Mouse (Mus musculus): ENCODE data around the gene Rnase9. TPM values are rescaled to one million over a fixed set of nuclear protein-coding genes. Genes with fewer than 3 reads are reported as not detected.

The Rnase9 gene
- polyA plus RNA-seq, 1 experiment from 2014 or later = not detected

DNA sequence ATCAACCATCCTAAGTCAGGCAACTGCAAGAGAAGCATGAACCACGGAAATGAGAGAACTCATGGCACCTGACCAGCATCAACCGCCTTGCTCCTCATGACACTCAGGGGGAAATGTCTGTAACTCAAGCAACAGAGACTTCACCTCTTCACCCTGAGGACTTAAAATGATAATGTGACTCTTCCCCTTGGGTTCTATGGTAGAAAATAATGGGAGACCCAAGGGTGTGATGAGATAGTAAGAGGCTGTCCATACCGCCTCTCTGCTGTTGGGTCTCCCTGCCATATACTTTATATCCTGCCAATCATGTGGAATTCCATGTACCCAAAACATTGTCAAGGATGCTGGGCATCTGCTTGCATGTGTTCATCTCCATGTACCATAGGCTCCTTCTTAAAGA lies 32.7 kb upstream of the Rnase9 start, which contains the start of gene Olfr750:
TSS of gene Olfr750 (minus strand) at position 101 of the 400 bp plus-strand sequence.
- no peak within 1 kb of the TSS for H3K4me3 ChIP-seq
- no peak within 1 kb of the TSS for H3K27ac ChIP-seq
- H3K36me3 ChIP-seq = no peaks in the 10 kb centered on the region
- no peaks in the 10 kb centered on the region for H3K4me1 ChIP-seq (replicated peaks)
- DNase-seq (ENCODE audit: low spot score) = no peak
- no peaks in the 10 kb centered on the region for H3K27me3 ChIP-seq (ENCODE audit: insufficient read depth, poor library complexity, severe bottlenecking)
- 87% methylated on average over 3 of the region's 3 CpGs for WGBS
- H3K9me3 ChIP-seq = no peaks in the 10 kb centered on the region

GRCm38 (mm10) chr14:51069617-51070016 lies 27.9 kb upstream of the Rnase9 start:
- 95% methylated on average over 2 of the region's 2 CpGs for WGBS
- H3K4me1 ChIP-seq (replicated peaks) = peaks cover 8% of the 10 kb centered on the region
- no peaks in the 10 kb centered on the region for H3K9me3 ChIP-seq
- no peak overlapping the region for H3K27ac ChIP-seq
- H3K27me3 ChIP-seq (ENCODE audit: insufficient read depth, poor library complexity, severe bottlenecking) = no peaks in the 10 kb centered on the region
- DNase-seq (ENCODE audit: low spot score) = no peak
- no peaks in the 10 kb centered on the region for H3K36me3 ChIP-seq
- H3K4me3 ChIP-seq = no peak overlapping the region

DNA sequence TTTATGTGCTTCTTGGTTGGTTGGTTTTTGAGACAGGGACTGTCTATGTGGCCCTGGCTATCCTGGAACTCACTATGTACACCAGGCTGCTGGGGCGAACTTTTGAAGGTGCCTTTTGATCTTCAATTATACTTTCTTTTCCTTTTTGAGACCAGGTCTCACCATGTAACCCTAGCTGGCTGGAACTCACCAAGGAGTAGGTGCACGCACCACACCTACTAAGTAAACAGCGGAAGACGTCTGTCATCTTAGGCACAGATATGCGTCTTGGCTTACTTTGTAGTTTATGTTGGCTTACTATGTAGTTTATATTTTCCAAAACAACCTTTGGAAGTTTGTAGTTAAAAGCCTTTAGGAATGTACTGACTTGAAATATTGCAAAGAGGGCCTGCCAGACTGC lies 27.3 kb upstream of the Rnase9 start:
- no peak overlapping the region for H3K27ac ChIP-seq
- H3K9me3 ChIP-seq = no peaks in the 10 kb centered on the region
- no peak for DNase-seq (ENCODE audit: low spot score)
- 90% methylated on average over 5 of the region's 5 CpGs for WGBS
- no peaks in the 10 kb centered on the region for H3K27me3 ChIP-seq (ENCODE audit: insufficient read depth, poor library complexity, severe bottlenecking)
- H3K4me1 ChIP-seq (replicated peaks) = peaks cover 8% of the 10 kb centered on the region
- H3K4me3 ChIP-seq = no peak overlapping the region
- H3K36me3 ChIP-seq = no peaks in the 10 kb centered on the region

- H3K9me3 ChIP-seq = no peaks in the 10 kb centered on the region
- H3K36me3 ChIP-seq = no peaks in the 10 kb centered on the region
- H3K4me3 ChIP-seq = no peak overlapping the region
- no peak overlapping the region for H3K27ac ChIP-seq
- H3K27me3 ChIP-seq (ENCODE audit: insufficient read depth, poor library complexity, severe bottlenecking) = no peaks in the 10 kb centered on the region
- H3K4me1 ChIP-seq (replicated peaks) = 0 out of 2 replicates have a peak, but pooled peaks cover 7% of the 10 kb centered on the region
- no peak for DNase-seq (ENCODE audit: low spot score)
- 94% methylated on average over 5 of the region's 5 CpGs for WGBS
These were observed 19.1 kb upstream of the Rnase9 start for GRCm38 (mm10) chr14:51060761-51061160.

- DNase-seq (ENCODE audit: low spot score) = no peak
- H3K9me3 ChIP-seq = no peaks in the 10 kb centered on the region
- peaks cover 15% of the 10 kb centered on the region for H3K4me1 ChIP-seq (replicated peaks)
- H3K4me3 ChIP-seq = no peak within 1 kb of the TSS
- no peak within 1 kb of the TSS for H3K27ac ChIP-seq
- 81% methylated on average over 9 of the region's 9 CpGs for WGBS
- no peaks in the 10 kb centered on the region for H3K36me3 ChIP-seq
- no peaks in the 10 kb centered on the region for H3K27me3 ChIP-seq (ENCODE audit: insufficient read depth, poor library complexity, severe bottlenecking)
These were observed 15.7 kb upstream of the Rnase9 start, which contains the start of gene Rnase12 for GRCm38 (mm10) chr14:51057401-51057831. Rnase12 (minus strand) TSS chr14:51057661.

GRCm38 (mm10) chr14:51054243-51055237 lies 12.9 kb upstream of the Rnase9 start:
- DNase-seq (ENCODE audit: low spot score) = no peak
- no peaks in the 10 kb centered on the region for H3K36me3 ChIP-seq
- peak overlapping the region; percentile 75 for H3K27ac ChIP-seq
- H3K4me1 ChIP-seq (replicated peaks) = peaks cover 15% of the 10 kb centered on the region
- no peak overlapping the region for H3K4me3 ChIP-seq
- 41% methylated on average over 13 of the region's 13 CpGs for WGBS
- H3K27me3 ChIP-seq (ENCODE audit: insufficient read depth, poor library complexity, severe bottlenecking) = no peaks in the 10 kb centered on the region
- H3K9me3 ChIP-seq = no peaks in the 10 kb centered on the region

- H3K27me3 ChIP-seq (ENCODE audit: insufficient read depth, poor library complexity, severe bottlenecking) = no peaks in the 10 kb centered on the region
These were observed 11.5 kb upstream of the Rnase9 start for GRCm38 (mm10) chr14:51053176-51053575.

GRCm38 (mm10) chr14:51051941-51052340 lies 10.3 kb upstream of the Rnase9 start:
- WGBS = 65% methylated on average over 5 of the region's 5 CpGs
- no peaks in the 10 kb centered on the region for H3K36me3 ChIP-seq
- H3K9me3 ChIP-seq = no peaks in the 10 kb centered on the region
- no peak for DNase-seq (ENCODE audit: low spot score)
- H3K27me3 ChIP-seq (ENCODE audit: insufficient read depth, poor library complexity, severe bottlenecking) = no peaks in the 10 kb centered on the region
- peaks cover 15% of the 10 kb centered on the region for H3K4me1 ChIP-seq (replicated peaks)
- no peak overlapping the region for H3K4me3 ChIP-seq
- no peak overlapping the region for H3K27ac ChIP-seq

More at GRCm38 (mm10) chr14:51053176-51053575, 11.5 kb upstream of the Rnase9 start:
- Histone ChIP-seq H3K4me3 (no peak overlapping the region), H3K9me3 (no peaks in the 10 kb centered on the region), H3K36me3 (no peaks in the 10 kb centered on the region), H3K4me1 (replicated peaks) (peaks cover 15% of the 10 kb centered on the region), H3K27ac (no peak overlapping the region)
- WGBS = 71% methylated on average over 5 of the region's 5 CpGs
- no peak for DNase-seq (ENCODE audit: low spot score)

DNA sequence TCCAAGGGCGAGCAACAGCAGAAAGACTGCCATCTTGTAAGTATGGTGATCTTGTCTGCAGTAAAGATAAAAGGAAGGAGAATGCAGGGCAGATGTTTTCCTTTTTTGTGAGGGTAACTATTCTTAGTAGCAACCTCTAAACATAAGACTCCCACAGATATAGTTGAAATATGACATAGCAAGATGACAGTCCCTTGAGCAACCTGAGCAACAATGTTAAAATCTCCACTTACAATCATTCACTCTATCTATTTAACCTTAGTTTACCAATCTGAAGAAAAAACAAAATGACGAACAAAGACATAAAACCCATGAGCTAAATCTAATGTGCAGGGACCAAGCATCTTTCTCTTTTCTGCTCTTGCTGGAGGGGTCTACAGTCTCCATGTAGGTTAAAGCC lies 8.4 kb upstream of the Rnase9 start, which contains the start of gene Rnase11:
TSS of gene Rnase11 (minus strand) at position 101 of the 400 bp plus-strand sequence.
- no peak within 1 kb of the TSS for H3K27ac ChIP-seq
- 80% methylated on average over 2 of the region's 2 CpGs for WGBS
- H3K4me3 ChIP-seq = no peak within 1 kb of the TSS
- H3K4me1 ChIP-seq (replicated peaks) = peaks cover 15% of the 10 kb centered on the region
- no peaks in the 10 kb centered on the region for H3K36me3 ChIP-seq
- no peaks in the 10 kb centered on the region for H3K9me3 ChIP-seq
- H3K27me3 ChIP-seq (ENCODE audit: insufficient read depth, poor library complexity, severe bottlenecking) = no peaks in the 10 kb centered on the region
- DNase-seq (ENCODE audit: low spot score) = no peak

GRCm38 (mm10) chr14:51047846-51048245 lies 6.2 kb upstream of the Rnase9 start:
- Histone ChIP-seq H3K36me3 (no peaks in the 10 kb centered on the region), H3K27ac (no peak overlapping the region), H3K4me3 (no peak overlapping the region), H3K27me3 (ENCODE audit: insufficient read depth, poor library complexity, severe bottlenecking) (no peaks in the 10 kb centered on the region), H3K4me1 (replicated peaks) (0 out of 2 replicates have a peak, but pooled peaks cover 3% of the 10 kb centered on the region), H3K9me3 (no peaks in the 10 kb centered on the region)
- DNase-seq (ENCODE audit: low spot score) = no peak
- WGBS = 80% methylated on average over 5 of the region's 5 CpGs

- Histone ChIP-seq H3K36me3 (no peaks in the 10 kb centered on the region), H3K4me3 (no peak overlapping the region), H3K27ac (no peak overlapping the region), H3K9me3 (no peaks in the 10 kb centered on the region), H3K4me1 (replicated peaks) (no peaks in the 10 kb centered on the region), H3K27me3 (ENCODE audit: insufficient read depth, poor library complexity, severe bottlenecking) (no peaks in the 10 kb centered on the region)
- no peak for DNase-seq (ENCODE audit: low spot score)
- WGBS = 84% methylated on average over 4 of the region's 4 CpGs
These were observed 5.5 kb downstream of the Rnase9 start for GRCm38 (mm10) chr14:51036214-51036613.

GRCm38 (mm10) chr14:51035206-51035605 lies 6.5 kb downstream of the Rnase9 start:
- H3K4me3 ChIP-seq = no peak overlapping the region
- WGBS = 39% methylated on average over 1 of the region's 1 CpGs
- H3K9me3 ChIP-seq = no peaks in the 10 kb centered on the region
- H3K27ac ChIP-seq = no peak overlapping the region
- no peak for DNase-seq (ENCODE audit: low spot score)
- H3K27me3 ChIP-seq (ENCODE audit: insufficient read depth, poor library complexity, severe bottlenecking) = no peaks in the 10 kb centered on the region
- H3K4me1 ChIP-seq (replicated peaks) = no peaks in the 10 kb centered on the region
- no peaks in the 10 kb centered on the region for H3K36me3 ChIP-seq
